Mouse (Mus musculus) brain, embryonic 18.5 days (tissue): ENCODE data around the gene Lims1.
A peak's percentile ranks its signal among the peaks of the same experiment; 100 is the strongest.
"Not testable (repeated sequence)": the region's sequence is repeated elsewhere in the genome, so short reads cannot be mapped to it uniquely, and the experiment has no call there.

Experiments used
- DNase-seq: peaks from one replicate; pipeline ENCODE4 v3.0.0-alpha.2; 2012; ENCODE audit warnings: low read depth, low spot score

The Lims1 gene

GRCm38 (mm10) chr10:58323028-58323991 is at the start of gene Lims1:
TSS of gene Lims1 (plus strand) at chr10:58323466.
- peak; percentile 92 for DNase-seq

- no peak for DNase-seq
These were observed 41.0 kb upstream of the Lims1 start for GRCm38 (mm10) chr10:58282238-58282637.

- DNase-seq = no peak
These were observed 32.5 kb upstream of the Lims1 start for GRCm38 (mm10) chr10:58290742-58291141.

GRCm38 (mm10) chr10:58294246-58294645 is 29.0 kb upstream of the Lims1 start:
- no peak for DNase-seq

- DNase-seq = no peak
These were observed 27.7 kb upstream of the Lims1 start for GRCm38 (mm10) chr10:58295605-58296004.

GRCm38 (mm10) chr10:58304996-58305395 is 18.3 kb upstream of the Lims1 start:
- no peak for DNase-seq

- no peak for DNase-seq
These were observed 16.4 kb upstream of the Lims1 start for GRCm38 (mm10) chr10:58306897-58307296.

- no peak for DNase-seq
These were observed 12.5 kb upstream of the Lims1 start for GRCm38 (mm10) chr10:58310791-58311190.

- DNase-seq = no peak
These were observed 10.4 kb upstream of the Lims1 start for GRCm38 (mm10) chr10:58312887-58313286.

GRCm38 (mm10) chr10:58320881-58321280 is 2.4 kb upstream of the Lims1 start:
- no peak for DNase-seq

- no peak for DNase-seq
These were observed 772 bp upstream of the Lims1 start for GRCm38 (mm10) chr10:58322361-58323027.

- DNase-seq = no peak
These were observed 3.0 kb downstream of the Lims1 start for GRCm38 (mm10) chr10:58326271-58326670.

- DNase-seq = not testable (repeated sequence)
These were observed 4.6 kb downstream of the Lims1 start for GRCm38 (mm10) chr10:58327836-58328235.

GRCm38 (mm10) chr10:58328517-58329108 is 5.3 kb downstream of the Lims1 start:
- no peak for DNase-seq

GRCm38 (mm10) chr10:58330635-58331034 is 7.4 kb downstream of the Lims1 start:
- DNase-seq = no peak

GRCm38 (mm10) chr10:58331741-58332140 is 8.5 kb downstream of the Lims1 start:
- no peak for DNase-seq

GRCm38 (mm10) chr10:58333414-58333813 is 10.1 kb downstream of the Lims1 start:
- DNase-seq = no peak

- DNase-seq = no peak
These were observed 12.9 kb downstream of the Lims1 start for GRCm38 (mm10) chr10:58336156-58336555.

GRCm38 (mm10) chr10:58337091-58337490 is 13.8 kb downstream of the Lims1 start:
- not testable (repeated sequence) for DNase-seq

GRCm38 (mm10) chr10:58338590-58338989 is 15.3 kb downstream of the Lims1 start:
- no peak for DNase-seq

GRCm38 (mm10) chr10:58341685-58342084 is 18.4 kb downstream of the Lims1 start:
- DNase-seq = no peak

- DNase-seq = no peak
These were observed 18.9 kb downstream of the Lims1 start for GRCm38 (mm10) chr10:58342199-58342598.
